Mouse (Mus musculus) natural killer cell, adult 2 months (primary cell): ENCODE results near the gene St8sia1.

Source experiments
- DNase-seq, 2 experiments: peaks; one replicate each; pipeline ENCODE4 v3.0.0; 2022; ENCODE audit warnings: low spot score in 2 of 2

The St8sia1 gene

DNA sequence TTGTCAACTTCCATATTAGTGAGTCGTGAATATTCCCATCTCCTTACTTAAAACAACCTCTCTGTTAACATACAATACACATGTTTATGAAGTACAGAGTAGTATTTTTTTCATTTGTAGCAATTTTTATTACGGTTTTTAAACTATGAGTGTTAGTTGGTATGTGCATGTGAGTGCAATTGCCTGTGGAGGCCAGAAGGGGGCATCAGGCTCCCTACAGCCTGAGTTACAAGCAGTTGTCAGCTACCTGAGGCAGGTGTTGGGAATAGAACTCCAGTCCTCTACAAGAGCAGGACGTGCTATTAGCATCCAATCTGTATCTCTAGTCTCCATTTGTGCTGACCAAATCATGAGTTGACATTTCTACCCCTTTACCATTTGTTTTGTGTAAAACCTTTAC lies 19.8 kb downstream of the St8sia1 start:
- no peak for DNase-seq

DNA sequence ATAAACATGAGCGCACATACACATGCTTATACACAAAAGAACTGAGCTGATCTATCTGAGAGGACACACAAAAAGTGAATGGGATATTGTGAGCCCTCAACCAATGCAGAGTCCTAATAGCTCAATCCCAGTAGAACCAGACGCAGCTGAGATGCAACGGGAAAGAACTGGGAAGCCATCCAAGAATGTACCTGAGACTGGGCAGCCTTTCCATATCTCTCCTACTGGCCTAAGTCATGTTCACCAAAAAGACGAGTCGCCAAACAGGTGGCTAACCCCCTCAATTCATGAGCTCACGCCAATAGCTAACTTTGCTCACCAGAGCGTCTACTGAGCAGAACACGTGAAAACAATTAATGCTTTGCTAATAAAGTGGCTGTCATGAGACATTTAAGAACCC lies 20.8 kb downstream of the St8sia1 start:
- no peak for DNase-seq

DNA sequence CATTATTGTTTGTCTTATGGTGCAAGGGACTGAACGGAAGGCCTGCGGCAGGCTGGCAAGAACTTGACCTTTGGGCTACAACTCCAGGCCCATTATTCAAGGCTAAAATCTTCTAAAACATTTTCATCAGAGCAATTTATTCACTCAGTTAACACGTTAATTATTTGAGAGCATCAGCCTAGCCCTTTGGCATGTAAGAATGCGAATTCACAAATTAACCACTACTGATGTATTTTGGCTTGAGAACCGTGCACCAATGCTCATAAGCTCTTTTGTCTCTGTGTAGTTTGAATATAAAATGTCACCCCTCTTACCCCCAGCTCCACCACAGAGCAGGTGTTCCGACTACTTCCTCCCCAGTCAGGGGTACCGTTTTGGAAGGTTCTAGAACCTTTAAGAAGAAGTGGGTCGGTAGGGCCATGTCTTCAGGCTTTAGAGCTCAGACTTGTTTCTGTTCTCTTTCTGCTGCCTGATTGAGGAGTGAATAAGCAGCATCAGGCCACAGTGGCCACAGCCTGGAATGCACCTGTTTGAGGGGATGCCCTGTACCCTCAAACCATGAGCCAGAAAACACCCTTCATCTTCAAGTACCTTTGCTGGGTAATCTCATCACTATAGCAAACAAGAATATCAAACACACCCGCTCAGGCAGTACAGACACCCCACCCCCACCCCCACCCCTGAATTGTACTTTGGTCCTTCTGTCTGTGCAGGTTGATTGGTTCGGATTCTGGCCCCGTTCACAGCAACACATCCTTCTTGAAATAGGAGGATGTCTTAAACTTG lies 22.5 kb downstream of the St8sia1 start:
- no peak for DNase-seq

DNA sequence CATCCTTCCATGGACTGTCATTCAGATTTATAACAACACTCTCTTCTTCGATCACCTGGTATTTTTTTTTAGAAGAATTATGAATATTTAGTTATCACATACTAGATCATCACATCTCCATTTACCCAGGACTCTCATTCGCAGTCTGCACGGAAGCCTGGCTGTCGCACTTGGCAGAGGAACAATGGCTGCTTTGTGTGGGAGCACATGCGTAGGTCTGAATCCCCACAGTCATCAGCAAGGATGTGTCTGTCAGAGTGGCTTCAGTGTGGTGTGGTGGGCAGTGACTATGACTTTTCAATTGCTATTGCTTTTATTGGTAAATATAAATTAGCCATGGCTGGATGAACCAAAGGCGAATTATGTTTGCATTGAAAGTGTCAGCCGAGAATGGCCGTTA lies 23.2 kb downstream of the St8sia1 start:
- no peak for DNase-seq

DNA sequence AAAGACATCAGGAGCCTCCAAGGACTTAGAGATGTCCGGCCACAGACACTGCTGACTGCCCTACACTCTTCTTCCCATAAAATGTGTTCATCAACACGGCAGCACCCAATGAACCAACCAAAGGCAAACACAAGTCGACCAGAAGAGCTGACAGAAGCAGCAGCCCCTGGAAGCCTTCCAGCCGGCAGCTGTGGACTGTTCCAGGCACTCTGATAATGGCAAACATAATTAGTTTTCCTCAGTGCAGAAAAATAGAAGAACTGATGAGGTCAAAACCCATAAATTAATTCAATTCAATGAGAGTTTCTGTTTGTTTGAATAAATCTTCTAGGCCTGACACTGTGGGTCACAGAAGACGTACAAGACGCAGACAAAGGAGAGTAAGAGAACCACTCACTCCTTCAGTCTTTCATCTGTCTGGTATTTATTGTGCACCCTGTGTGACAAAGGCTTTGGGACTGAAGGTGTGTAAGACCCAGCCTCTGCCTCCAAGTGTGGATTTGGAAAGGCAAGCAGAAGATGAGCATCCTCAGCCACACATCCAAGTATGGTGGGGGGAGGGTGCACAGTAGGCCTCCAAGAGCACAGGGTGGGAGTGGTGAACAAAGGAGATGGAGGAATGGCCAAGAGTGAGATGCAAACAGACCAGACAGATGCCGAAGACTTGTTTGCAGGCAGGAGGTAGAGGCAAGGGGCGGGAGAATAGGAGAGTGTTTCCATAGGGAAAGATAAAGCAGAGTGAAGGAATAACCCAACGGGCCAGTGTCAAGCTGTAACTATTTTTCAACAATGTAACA lies 25.5 kb downstream of the St8sia1 start:
- no peak for DNase-seq

DNA sequence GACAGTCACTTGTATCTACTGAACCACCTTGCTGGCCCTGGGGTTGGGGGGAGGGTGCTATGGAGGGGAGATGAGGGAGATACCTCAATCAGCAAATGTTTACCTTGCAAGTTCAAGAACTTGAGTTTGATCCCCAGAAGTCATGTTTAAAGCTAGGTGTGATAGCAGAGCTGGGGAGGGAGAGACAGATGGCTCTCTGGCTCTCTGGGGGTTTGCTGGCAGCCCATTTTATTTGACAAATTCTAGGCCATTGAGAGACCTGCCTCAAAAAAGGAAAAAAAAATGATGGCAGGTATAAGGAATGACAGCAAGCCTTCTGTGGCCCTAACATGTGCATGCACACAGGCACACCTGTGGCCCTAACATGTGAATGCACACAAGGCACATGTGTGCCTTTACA lies 26.2 kb downstream of the St8sia1 start:
- no peak for DNase-seq

DNA sequence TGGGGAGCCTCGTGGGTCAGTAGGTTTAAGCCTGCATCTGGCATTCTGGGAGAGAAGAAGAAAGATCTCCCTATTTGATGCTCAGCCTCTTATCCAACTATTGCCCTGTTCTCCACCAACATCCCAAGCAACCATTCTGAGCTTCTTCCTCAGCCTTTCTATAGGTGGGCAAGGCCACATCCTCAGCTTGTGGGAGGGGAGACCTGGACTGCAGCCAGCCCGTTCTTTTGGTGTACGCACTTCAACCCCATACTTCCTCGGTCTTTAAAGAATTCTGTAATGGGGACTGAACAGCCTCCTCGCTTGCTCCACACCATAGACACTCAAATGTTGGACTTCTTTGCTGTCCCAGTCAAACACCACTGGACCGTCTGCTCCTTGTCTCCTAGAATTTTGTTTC lies 31.7 kb downstream of the St8sia1 start:
- DNase-seq: no peak

DNA sequence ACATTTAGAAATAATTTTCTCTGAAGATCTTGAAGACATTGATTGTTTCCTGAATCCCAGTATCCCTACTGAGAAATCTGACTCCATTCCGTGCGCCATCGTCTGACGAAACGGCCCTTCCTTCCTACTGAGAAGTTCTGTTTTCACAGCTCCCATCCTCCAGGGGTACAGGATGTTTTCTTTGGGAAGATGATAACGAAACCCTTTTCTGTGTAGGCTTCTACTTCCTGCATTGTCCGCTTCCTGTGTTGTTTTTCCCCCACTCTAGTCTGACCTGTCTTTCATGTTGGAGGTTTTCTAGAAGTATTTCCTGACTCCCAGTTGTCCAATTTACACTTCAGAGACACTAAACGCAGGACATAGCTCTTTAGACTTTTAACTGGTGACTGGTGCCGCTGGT lies 32.1 kb downstream of the St8sia1 start:
- no peak for DNase-seq

DNA sequence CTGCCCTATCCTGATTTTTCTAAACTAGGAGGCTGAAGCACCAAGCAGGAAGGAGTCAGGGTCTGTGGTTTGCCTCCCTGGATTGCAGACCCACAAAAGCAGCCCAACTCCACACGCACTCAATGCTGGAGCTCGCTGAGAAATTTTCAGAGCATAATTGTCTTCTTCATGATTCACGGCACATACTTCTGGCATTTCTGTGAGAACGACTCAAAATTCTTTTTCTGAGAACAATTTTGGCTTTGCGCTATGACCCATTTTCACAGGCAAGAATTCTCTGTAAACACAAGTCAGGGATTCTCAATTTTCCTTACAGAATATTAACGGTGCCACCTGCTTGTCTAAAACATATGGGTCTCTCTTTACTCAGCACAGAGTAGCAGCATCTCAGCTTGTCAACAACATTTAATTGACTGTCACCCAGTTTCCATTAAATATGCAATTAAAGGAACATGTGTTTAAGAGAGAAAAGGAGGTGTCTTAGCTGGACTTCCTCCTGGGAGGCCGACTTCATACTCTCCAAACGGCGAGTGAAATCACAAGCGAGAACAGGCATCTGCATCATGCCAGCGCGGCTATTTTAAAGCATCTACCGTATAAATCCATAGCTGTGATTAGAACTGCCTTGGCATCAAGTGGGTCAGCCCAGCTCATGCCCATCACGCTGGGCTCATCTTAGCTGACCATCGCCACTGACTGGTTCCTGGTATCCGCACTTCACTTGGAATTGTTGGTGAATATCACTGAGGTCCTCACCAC lies 35.5 kb downstream of the St8sia1 start:
- no peak for DNase-seq

DNA sequence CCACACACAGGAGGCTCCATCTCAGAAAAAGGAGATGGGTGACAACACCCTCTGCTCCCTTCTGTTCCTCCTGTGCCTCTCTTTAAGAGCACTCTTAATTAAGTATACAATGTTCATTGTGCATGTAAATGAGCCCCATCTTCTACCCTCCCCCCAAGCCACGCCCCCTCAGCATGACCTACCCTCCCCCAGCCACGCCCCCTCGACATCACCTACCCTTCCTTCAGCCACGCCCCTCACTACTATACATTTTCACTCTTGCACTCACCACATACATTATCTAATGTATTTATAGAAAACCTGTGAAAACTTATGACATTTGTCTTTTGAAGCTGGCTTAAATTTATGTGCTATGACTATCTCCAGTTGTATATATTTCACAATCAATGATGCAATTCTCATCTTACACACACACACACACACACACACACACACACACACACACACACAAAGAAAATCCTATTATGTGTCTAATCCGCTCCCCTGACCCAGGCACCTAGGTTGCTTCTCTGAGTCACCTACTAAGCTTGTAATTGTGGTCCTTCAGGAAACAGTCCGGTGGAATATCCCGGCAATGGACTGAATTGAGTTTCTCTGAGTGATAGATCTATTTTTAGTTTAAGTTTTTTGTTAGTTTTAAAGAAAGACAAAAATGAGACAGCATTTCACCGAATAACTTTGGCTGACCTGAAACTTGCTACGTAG lies 37.2 kb downstream of the St8sia1 start:
- DNase-seq: no peak

DNA sequence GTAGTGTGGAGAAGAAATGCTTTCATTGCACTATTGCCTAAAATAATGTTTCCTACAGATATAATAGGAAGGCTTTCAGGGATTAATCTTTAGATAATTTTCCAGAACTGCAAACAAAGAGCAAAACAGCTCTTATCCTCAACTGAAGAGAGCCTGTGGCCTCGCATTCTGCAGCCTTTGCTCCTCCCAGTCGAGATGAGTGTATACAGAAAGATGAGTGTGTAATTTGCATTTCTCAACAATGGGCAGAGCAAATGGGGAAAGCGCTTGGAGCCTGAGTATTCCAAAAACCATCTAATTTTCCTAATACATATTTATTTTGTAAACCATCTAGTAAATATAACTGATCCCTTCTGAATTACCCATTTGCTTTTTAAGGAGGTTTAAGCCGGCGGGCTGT lies 38.3 kb downstream of the St8sia1 start:
- no peak for DNase-seq

DNA sequence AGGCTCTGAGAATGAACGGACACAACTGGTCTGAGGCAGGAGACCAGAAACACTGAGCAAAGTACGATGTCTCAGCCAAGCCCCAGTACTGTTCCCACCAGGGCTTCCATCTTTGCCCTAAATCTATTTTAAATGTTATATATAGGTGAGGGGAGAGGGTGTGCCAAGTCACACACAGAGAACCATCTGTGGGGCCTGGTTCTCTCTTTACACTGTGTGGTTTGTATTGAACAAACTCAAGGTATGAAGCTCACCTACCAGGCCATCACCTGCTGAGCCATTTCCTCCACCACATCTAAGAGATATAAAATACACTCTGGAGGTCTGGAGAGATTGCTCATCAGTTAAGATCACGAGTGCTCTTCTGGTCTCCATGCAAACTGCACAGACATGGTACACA lies 38.9 kb downstream of the St8sia1 start:
- no peak for DNase-seq

DNA sequence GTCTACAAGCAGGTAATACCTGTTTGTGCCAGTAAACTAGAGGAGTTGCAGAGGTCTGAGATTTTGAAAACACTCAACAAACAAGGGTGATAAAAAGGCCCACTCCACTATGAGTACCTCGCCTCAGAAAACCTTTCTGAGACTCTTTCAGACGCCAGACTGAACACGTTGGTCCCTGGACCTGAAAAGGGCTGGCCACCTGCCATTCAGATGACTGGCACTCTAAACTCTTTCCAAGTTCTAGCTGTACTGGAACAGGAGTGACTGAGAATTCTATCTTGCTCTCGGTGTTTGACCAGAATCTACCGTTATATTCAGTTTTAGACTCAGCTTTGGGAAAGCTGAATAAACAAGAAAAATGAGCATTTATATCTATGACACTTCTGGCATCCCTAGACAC lies 43.4 kb downstream of the St8sia1 start:
- no peak for DNase-seq

DNA sequence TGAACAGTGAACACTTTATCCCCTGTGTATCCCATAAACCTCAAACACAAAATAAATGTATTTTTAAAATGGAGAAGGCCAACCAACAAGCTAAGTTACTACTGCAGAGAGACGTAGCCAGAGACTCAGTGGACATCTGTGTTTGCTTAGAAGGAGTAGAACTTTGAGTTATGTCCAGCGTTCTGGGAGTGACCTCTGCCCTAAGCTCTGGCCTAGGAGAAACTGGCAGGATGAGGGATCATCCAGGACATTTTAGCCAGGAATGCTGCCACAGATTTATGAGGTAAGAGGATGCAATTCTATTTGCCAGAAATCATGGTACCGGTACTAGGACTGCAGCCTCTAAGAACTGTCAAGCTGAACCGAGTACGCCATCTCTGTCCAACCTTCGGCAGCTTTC lies 45.6 kb downstream of the St8sia1 start:
- DNase-seq: no peak

DNA sequence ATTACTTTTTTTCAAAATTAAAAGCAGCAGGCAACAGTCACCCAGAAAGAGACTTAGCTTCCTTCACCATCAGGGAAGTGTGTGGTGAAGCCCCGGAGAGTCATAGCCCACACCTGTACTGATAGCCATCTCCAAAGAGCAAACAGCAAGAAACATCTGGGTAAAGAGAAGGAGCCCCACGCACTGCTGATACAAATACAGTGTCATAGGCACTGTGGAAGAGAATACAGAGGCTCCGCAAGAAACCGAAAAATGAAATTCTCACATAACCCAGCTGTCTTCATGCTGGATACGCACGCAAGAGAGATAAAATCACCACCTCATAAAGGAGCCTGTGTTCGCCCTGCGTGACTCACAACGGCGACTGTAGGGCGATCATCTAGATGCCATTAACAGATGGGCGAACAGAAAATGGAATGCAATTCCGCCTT lies 46.8 kb downstream of the St8sia1 start:
- no peak for DNase-seq

DNA sequence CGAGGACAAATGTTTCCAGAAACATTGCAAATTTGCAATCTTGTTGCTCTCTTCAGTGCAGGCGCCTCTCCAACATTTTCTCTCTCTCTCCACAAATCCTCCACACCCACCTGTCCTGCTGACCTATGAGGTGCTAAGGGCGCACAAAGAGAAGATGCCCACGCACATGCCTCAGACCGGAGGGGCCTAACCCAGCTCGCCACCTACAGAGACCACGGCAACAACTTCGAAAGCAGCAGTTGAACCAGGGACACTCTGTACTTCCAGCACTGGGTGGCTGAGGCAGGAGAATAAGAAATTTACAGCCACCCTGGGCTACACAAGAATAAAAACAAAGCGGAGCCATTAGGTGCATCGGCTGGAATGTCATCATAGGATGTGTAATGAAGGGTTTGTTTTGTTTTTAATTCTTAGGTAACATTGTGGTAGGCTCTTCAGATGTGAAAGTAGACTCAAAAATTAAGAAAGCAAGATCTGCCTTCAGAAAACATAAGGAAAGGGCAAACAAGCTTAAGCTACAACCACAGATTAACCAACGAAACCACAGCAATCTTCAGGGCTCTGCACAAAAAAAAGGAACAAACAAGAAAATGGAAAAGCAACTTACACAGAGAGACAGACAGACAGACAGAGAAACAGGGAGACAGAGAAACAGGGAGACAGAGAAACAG lies 47.8 kb downstream of the St8sia1 start:
- DNase-seq: no peak

DNA sequence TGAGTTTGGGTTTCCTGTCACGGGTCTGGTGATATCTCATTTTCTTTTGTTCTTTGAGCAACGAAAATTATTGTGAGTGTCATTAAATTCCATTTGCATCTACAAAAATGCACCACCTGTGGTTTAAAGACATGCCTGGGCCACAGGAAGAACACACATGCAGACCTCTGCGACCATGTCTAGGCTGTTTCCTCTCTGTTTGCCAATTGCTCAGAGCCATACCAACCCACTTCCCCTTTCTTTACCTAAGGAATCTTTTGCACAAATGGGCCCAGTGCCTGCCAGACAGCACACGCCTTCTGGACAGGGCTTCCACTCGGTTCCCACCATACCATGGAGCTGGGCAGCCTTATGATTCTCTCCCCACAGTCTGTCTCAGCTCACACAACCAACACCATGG lies 48.8 kb downstream of the St8sia1 start:
- peak in 1 of 2 experiments; percentile 39 for DNase-seq

DNA sequence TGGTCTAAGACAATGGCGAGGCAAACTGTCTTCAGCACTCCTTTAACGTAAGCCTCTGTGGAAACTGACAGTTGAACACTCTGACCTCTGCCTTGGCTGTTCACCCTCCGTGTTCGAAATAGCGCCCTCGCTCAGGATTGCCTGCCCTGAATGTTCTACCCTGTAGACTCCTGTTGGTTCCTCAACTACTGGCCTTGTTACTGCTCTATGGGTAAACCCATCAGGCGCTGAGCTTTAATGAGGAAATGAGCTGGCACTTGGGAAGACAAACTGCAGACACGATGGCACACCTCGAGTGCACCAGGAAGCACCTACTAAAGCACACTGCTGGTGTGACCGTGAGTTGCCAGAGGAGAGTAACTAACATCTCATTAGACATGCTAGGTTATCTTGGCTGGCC lies 49.6 kb downstream of the St8sia1 start:
- no peak for DNase-seq

DNA sequence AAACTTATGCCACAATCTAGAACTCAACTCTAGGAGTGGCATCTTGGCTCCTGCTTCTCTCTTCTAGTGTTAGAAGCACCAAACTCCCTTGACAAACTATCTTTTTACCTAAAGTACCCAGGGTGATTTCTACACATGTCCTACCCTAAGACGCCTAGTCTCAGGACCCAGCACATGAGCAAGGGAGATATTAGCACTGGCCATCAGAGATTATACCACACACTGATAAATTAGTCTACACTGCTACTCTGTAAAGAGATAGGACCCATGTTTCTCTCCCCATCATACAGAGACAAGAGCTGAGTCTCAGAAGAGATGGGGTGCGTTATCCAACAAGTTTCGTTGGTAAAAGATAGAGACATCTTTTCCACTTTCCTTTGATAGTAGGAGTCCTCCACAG lies 53.0 kb downstream of the St8sia1 start:
- DNase-seq: no peak

DNA sequence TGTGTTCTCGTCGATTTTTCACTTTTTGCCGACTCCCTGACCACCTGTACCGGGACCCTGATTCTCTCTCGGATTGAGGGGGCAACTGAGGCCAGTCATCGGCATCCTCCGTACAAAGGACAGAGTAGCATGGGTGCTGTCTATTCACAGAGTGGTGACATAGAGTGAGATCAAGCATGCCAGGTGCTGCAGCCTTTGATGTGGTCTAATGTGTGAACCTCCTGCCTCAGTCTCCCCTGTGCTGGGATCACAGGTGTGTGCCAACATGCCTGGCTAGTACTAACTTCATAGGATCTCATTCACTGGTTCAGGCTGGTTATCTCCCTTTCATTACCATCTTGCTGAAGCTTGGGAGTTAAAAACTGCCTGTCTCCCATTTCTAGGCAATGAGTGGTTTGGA lies 53.5 kb downstream of the St8sia1 start:
- no peak for DNase-seq

DNA sequence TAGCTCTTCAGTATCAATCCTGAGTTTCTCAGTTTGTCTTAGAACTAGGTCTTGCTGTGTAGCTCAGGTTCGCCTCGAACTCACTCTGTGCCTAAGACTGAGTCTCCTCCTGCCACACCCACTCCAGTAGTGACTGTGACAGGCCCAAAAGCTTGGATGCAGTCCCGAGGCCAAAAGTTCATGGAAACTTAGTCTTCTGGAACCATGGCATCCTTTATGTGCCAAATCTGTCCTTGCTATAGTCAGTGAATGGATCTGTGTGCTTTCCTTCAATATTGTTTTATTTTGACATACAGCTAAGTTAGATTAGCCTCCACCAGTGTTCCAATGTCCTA lies 54.5 kb downstream of the St8sia1 start:
- no peak for DNase-seq
